In the genomic region with DNA sequence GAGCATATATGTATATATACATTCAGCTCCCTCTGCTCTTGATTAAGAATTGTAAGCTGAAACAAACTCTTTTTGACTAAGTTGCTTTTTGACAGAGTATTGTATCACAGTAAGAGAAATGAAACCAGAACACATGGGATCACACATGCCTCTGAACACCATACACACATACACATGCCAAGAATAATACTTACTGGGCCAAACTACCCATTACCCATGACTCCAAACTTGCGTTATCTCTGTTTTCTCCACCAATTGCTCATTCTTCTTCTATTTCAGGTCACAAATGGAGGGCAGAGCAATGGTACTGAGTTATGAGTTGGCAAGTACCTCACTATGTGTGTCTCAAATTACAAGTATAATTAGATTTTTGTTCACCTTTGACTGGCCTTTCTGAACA, we compare ENCODE assay signal across 29 mouse cellular contexts. TPM values are rescaled to one million over a fixed set of nuclear protein-coding genes. Genes with fewer than 3 reads are reported as not detected.
"Had no signal": no experiment of that assay in that cellular context is flagged by ENCODE, and none has a peak within 500 bp of the region (broad histone marks: within the 10 kb centered on the region; RNA-seq: fewer than 3 reads in every experiment).

No protein-coding gene starts in this region.

- H3K4me3 ChIP-seq: embryonic facial prominence, embryonic 10.5 days; embryonic facial prominence, embryonic 12.5 days; embryonic facial prominence, embryonic 13.5 days; embryonic facial prominence, embryonic 15.5 days; erythroblast, embryonic 14.5 days; forebrain, embryonic 10.5 days; forebrain, embryonic 12.5 days; forebrain, embryonic 13.5 days; forebrain, embryonic 15.5 days; gastrocnemius, adult 2 months; heart, adult 2 months; heart, embryonic 10.5 days had no signal

- H3K36me3 ChIP-seq: embryonic facial prominence, embryonic 10.5 days; embryonic facial prominence, embryonic 12.5 days; embryonic facial prominence, embryonic 13.5 days; embryonic facial prominence, embryonic 15.5 days; forebrain, embryonic 10.5 days; forebrain, embryonic 12.5 days; forebrain, embryonic 15.5 days; heart, embryonic 10.5 days had no signal

- DNase-seq: cerebellum, adult 9-11 months; cerebellum, postnatal 10 days; cerebellum, postnatal 14 days; cerebellum, postnatal 25 days; cerebellum, postnatal 36 days; embryo, embryonic 11 days; forebrain, postnatal 0 days; gastrocnemius, postnatal 10 days; gastrocnemius, postnatal 14 days; gastrocnemius, postnatal 25 days; heart, adult 11 months; heart, adult 18-20 months; heart, adult 2 months had no signal

- H3K9ac ChIP-seq: embryonic facial prominence, embryonic 12.5 days; embryonic facial prominence, embryonic 13.5 days; embryonic facial prominence, embryonic 15.5 days; forebrain, embryonic 12.5 days; forebrain, embryonic 13.5 days; forebrain, embryonic 15.5 days; forebrain, postnatal 0 days had no signal

- ATAC-seq: forebrain, embryonic 13.5 days; forebrain, embryonic 14.5 days; forebrain, embryonic 15.5 days; forebrain, embryonic 16.5 days; forebrain, postnatal 0 days had no signal

- H3K27me3 ChIP-seq: forebrain, embryonic 15.5 days had no signal

- H3K9me3 ChIP-seq: embryonic facial prominence, embryonic 10.5 days; embryonic facial prominence, embryonic 12.5 days; embryonic facial prominence, embryonic 13.5 days; embryonic facial prominence, embryonic 15.5 days; forebrain, embryonic 10.5 days; forebrain, embryonic 12.5 days; forebrain, embryonic 13.5 days; forebrain, embryonic 15.5 days; heart, embryonic 10.5 days had no signal

- H3K27ac ChIP-seq: embryonic facial prominence, embryonic 10.5 days; embryonic facial prominence, embryonic 12.5 days; embryonic facial prominence, embryonic 13.5 days; embryonic facial prominence, embryonic 15.5 days; forebrain, embryonic 10.5 days; forebrain, embryonic 12.5 days; forebrain, embryonic 13.5 days; forebrain, embryonic 15.5 days; gastrocnemius, adult 2 months; heart, adult 2 months; heart, embryonic 10.5 days had no signal

- H3K4me2 ChIP-seq: embryonic facial prominence, embryonic 12.5 days; embryonic facial prominence, embryonic 13.5 days; embryonic facial prominence, embryonic 15.5 days; forebrain, embryonic 12.5 days; forebrain, embryonic 13.5 days; forebrain, embryonic 15.5 days had no signal

RNA-seq across cellular contexts. Expression of a gene that starts 14.0 kb away (rescaled TPM):
- total RNA-seq: granulocyte monocyte progenitor cell, adult 5-6 weeks had no signal
- polyA plus RNA-seq: erythroblast, embryonic 14.5 days had no signal

RNA-seq across cellular contexts. Expression of a gene that starts 25.9 kb away (rescaled TPM):
- total RNA-seq: gastrocnemius, adult 8-10 months had no signal
- polyA plus RNA-seq: embryonic facial prominence, embryonic 11.5 days; erythroblast, embryonic 14.5 days had no signal
